Mouse (Mus musculus) embryonic facial prominence, embryonic 10.5 days (tissue): ENCODE data around the gene Sulf2. TPM values are rescaled to one million over a fixed set of nuclear protein-coding genes. Genes with fewer than 3 reads are reported as not detected.

ENCODE experiments used
- DNase-seq: peaks from one replicate; pipeline ENCODE4 v3.0.0-alpha.2; 2017; ENCODE audit warnings: low spot score
- H3K27ac ChIP-seq: fragments of 300-500 bp; sonication (generic); replicated peaks from 2 replicates; pipeline ENCODE4 v1.5.1; 2016; ENCODE audit warnings: mild to moderate bottlenecking
- H3K27me3 ChIP-seq: fragments of 300-500 bp; sonication (generic); replicated peaks from 2 replicates; pipeline ENCODE4 v1.6.1; 2016; ENCODE audit warnings: low read depth, mild to moderate bottlenecking; ENCODE audit not compliant: poor library complexity, severe bottlenecking
- H3K36me3 ChIP-seq: fragments of 300-500 bp; sonication (generic); replicated peaks from 2 replicates; pipeline ENCODE4 v1.6.1; 2016; ENCODE audit warnings: mild to moderate bottlenecking, moderate library complexity
- H3K4me1 ChIP-seq: fragments of 300-500 bp; sonication (generic); 2 replicates; pipeline ENCODE4 v1.6.1; 2016
- H3K4me3 ChIP-seq: fragments of 300-500 bp; sonication (generic); 2 replicates; pipeline ENCODE4 v1.5.1; 2016; ENCODE audit warnings: mild to moderate bottlenecking, moderate library complexity
- H3K9me3 ChIP-seq: fragments of 300-500 bp; sonication (generic); 2 replicates; pipeline ENCODE4 v1.6.1; 2016; ENCODE audit warnings: mild to moderate bottlenecking
- WGBS: fragments of 180-500 bp; shearing (Covaris S2); methylation state at CpG from one replicate; pipeline ENCODE4 v1.1.7; 2016; 5-methylcytosine and 5-hydroxymethylcytosine counted together
- polyA plus RNA-seq: library from polyadenylated mRNA; unstranded; fragments of >200 nt; fragmentation: Nextera tagmentation; extraction: Ambion mirVana; gene quantifications from 2 replicates; pipeline ENCODE4 v1.2.1, GENCODE M21; 2016

Gene Sulf2
- polyA plus RNA-seq, 1 experiment from 2014 or later: 131 TPM

- no peak overlapping the region; the same call in 1 of the 2 replicates for H3K27ac ChIP-seq
- no peaks in the 10 kb centered on the region for H3K27me3 ChIP-seq
- H3K4me1 ChIP-seq: peaks cover 30% of the 10 kb centered on the region
- 63% methylated on average over 13 of the region's 13 CpGs for WGBS
- no peaks in the 10 kb centered on the region for H3K9me3 ChIP-seq
- DNase-seq: no peak
- H3K4me3 ChIP-seq: no peak overlapping the region
- peaks cover 99% of the 10 kb centered on the region for H3K36me3 ChIP-seq
Measured at GRCm38 (mm10) chr2:166125492-166126252, 29.8 kb downstream of the Sulf2 start.

DNA sequence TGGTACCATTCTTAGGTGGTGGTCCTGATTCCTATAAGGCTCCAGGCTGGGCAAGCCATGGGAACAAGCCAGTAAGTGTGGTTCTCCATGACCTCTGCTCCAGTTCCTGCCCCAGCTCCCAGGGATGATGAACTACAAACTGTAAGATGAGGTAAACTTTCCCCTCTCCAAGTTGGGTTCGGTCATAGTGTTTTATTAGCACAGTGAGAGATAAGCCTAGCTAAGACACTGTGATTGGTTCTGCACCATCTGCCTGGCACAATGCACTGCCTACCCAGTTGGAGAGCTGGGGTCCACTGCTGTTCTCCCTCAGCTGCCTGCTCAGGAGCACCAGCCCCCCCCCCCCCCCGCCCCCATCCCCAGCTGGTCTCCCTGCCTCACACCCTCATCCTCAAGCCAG lies 30.4 kb downstream of the Sulf2 start:
- H3K27me3 ChIP-seq: no peaks in the 10 kb centered on the region
- no peak for DNase-seq
- H3K9me3 ChIP-seq: no peaks in the 10 kb centered on the region
- H3K4me1 ChIP-seq: peaks cover 30% of the 10 kb centered on the region
- WGBS: 87% methylated on average over 2 of the region's 2 CpGs
- peaks cover 99% of the 10 kb centered on the region for H3K36me3 ChIP-seq
- H3K27ac ChIP-seq: no peak overlapping the region
- no peak overlapping the region for H3K4me3 ChIP-seq

GRCm38 (mm10) chr2:166122781-166123180 lies 32.7 kb downstream of the Sulf2 start:
- Histone ChIP-seq H3K4me3 (no peak overlapping the region), H3K9me3 (no peaks in the 10 kb centered on the region), H3K36me3 (peaks cover 99% of the 10 kb centered on the region), H3K27me3 (no peaks in the 10 kb centered on the region), H3K27ac (no peak overlapping the region), H3K4me1 (peaks cover 32% of the 10 kb centered on the region)
- no peak for DNase-seq
- 88% methylated on average over 6 of the region's 6 CpGs for WGBS

GRCm38 (mm10) chr2:166121681-166122355 lies 33.6 kb downstream of the Sulf2 start:
- DNase-seq: no peak
- Histone ChIP-seq H3K27me3 (no peaks in the 10 kb centered on the region), H3K4me3 (no peak overlapping the region), H3K4me1 (peaks cover 22% of the 10 kb centered on the region), H3K27ac (no peak overlapping the region), H3K9me3 (no peaks in the 10 kb centered on the region), H3K36me3 (peaks cover 99% of the 10 kb centered on the region)
- 89% methylated on average over 14 of the region's 14 CpGs for WGBS

- H3K27me3 ChIP-seq: no peaks in the 10 kb centered on the region
- 0 out of 2 replicates have a peak, but pooled peaks cover 2% of the 10 kb centered on the region for H3K9me3 ChIP-seq
- H3K4me1 ChIP-seq: peaks cover 10% of the 10 kb centered on the region
- H3K27ac ChIP-seq: no peak overlapping the region
- WGBS: 88% methylated on average over 2 of the region's 2 CpGs
- H3K36me3 ChIP-seq: peaks cover 99% of the 10 kb centered on the region
- no peak for DNase-seq
- no peak overlapping the region for H3K4me3 ChIP-seq
Measured at GRCm38 (mm10) chr2:166119992-166120391, 35.5 kb downstream of the Sulf2 start.

GRCm38 (mm10) chr2:166116704-166117103 lies 38.8 kb downstream of the Sulf2 start:
- no peak overlapping the region for H3K4me3 ChIP-seq
- H3K4me1 ChIP-seq: peaks cover 23% of the 10 kb centered on the region
- no peak overlapping the region for H3K27ac ChIP-seq
- DNase-seq: no peak
- no peaks in the 10 kb centered on the region for H3K27me3 ChIP-seq
- peaks cover 99% of the 10 kb centered on the region for H3K36me3 ChIP-seq
- WGBS: 97% methylated on average over 16 of the region's 16 CpGs
- H3K9me3 ChIP-seq: 0 out of 2 replicates have a peak, but pooled peaks cover 2% of the 10 kb centered on the region

DNA sequence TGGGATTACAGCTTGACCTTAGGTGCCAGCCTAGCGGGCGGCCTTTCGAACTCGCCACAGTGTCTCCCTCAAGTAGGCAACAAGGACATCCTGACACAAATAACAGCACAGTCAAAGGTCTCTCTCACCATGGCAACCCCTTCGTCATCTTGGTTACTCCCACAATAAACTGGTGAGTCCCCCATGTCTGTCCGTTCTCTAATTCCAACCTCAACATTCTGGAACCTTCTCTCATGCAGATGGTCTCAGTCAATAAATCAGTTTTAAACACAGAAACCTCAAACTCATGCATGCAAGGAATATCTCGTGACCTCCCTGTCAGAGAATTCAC lies 39.2 kb downstream of the Sulf2 start:
- Histone ChIP-seq H3K36me3 (peaks cover 99% of the 10 kb centered on the region), H3K27me3 (no peaks in the 10 kb centered on the region), H3K4me1 (peaks cover 20% of the 10 kb centered on the region), H3K27ac (no peak overlapping the region), H3K9me3 (0 out of 2 replicates have a peak, but pooled peaks cover 2% of the 10 kb centered on the region), H3K4me3 (no peak overlapping the region)
- WGBS: 93% methylated on average over 7 of the region's 7 CpGs
- DNase-seq: no peak

GRCm38 (mm10) chr2:166115571-166116277 lies 39.7 kb downstream of the Sulf2 start:
- WGBS: 91% methylated on average over 15 of the region's 15 CpGs

GRCm38 (mm10) chr2:166112986-166113385 lies 42.5 kb downstream of the Sulf2 start:
- 91% methylated on average over 11 of the region's 11 CpGs for WGBS
- Histone ChIP-seq H3K27me3 (no peaks in the 10 kb centered on the region), H3K9me3 (0 out of 2 replicates have a peak, but pooled peaks cover 2% of the 10 kb centered on the region), H3K27ac (no peak overlapping the region), H3K4me1 (peaks cover 30% of the 10 kb centered on the region), H3K36me3 (peaks cover 97% of the 10 kb centered on the region), H3K4me3 (no peak overlapping the region)
- no peak for DNase-seq

More at GRCm38 (mm10) chr2:166115571-166116277, 39.7 kb downstream of the Sulf2 start:
- DNase-seq: no peak
- Histone ChIP-seq H3K9me3 (0 out of 2 replicates have a peak, but pooled peaks cover 2% of the 10 kb centered on the region), H3K27me3 (no peaks in the 10 kb centered on the region), H3K4me1 (peaks cover 20% of the 10 kb centered on the region), H3K4me3 (no peak overlapping the region), H3K36me3 (peaks cover 99% of the 10 kb centered on the region), H3K27ac (no peak overlapping the region)

DNA sequence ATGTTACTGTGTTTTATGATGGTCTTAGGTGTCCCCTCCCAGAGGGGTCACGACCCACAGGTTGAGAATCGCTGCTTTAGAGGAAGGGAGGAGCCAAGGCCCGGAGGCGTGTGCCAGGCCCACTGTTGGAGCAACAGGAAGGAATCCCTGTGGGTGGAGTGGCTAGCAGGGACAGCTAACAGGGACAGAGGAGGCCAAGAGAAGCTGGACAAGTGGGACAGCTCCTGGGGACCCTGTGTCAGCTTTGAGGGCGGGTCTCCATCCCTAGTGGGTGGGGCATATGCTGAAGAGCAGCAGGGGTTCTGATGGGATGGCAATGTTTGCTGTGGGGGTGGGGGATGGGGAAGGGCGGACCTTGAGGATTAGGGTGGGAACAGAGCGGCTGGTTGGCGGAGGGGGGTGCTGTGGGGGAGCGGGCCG lies 43.6 kb downstream of the Sulf2 start:
- no peak for DNase-seq
- H3K36me3 ChIP-seq: peaks cover 97% of the 10 kb centered on the region
- WGBS: 51% methylated on average over 10 of the region's 10 CpGs

GRCm38 (mm10) chr2:166111238-166111637 lies 44.2 kb downstream of the Sulf2 start:
- no peak overlapping the region for H3K27ac ChIP-seq
- no peak for DNase-seq
- H3K36me3 ChIP-seq: peaks cover 97% of the 10 kb centered on the region
- no peak overlapping the region for H3K4me3 ChIP-seq
- H3K27me3 ChIP-seq: no peaks in the 10 kb centered on the region
- 0 out of 2 replicates have a peak, but pooled peaks cover 2% of the 10 kb centered on the region for H3K9me3 ChIP-seq
- 85% methylated on average over 2 of the region's 2 CpGs for WGBS
- peaks cover 28% of the 10 kb centered on the region for H3K4me1 ChIP-seq

More for the DNA sequence above, 43.6 kb downstream of the Sulf2 start:
- H3K9me3 ChIP-seq: 0 out of 2 replicates have a peak, but pooled peaks cover 2% of the 10 kb centered on the region
- H3K4me3 ChIP-seq: no peak overlapping the region
- H3K4me1 ChIP-seq: peaks cover 28% of the 10 kb centered on the region
- H3K27ac ChIP-seq: peak overlapping the region; percentile 4; the same call in 1 of the 2 replicates
- H3K27me3 ChIP-seq: no peaks in the 10 kb centered on the region

DNA sequence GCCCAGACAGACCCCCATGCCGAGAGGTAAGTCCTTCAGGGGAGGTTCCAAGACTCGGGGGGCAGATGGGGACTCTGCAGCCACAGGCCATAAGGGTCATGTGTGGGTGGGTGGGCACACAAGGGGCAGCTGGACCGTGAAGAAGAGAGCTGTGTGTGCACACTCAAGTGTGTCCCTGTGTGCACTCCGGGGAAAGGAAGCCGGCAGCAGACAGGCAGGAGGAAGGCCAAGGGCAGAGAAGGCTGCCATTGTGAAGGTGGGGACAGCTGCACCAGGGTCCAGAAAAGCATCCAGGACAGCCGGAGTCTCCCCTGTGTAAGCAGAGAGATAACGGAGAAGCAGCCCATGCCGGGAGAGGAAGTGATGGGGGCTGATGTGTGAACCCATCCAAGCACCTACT lies 44.7 kb downstream of the Sulf2 start:
- Histone ChIP-seq H3K9me3 (0 out of 2 replicates have a peak, but pooled peaks cover 1% of the 10 kb centered on the region), H3K36me3 (peaks cover 97% of the 10 kb centered on the region), H3K27me3 (no peaks in the 10 kb centered on the region), H3K4me3 (no peak overlapping the region), H3K27ac (no peak overlapping the region), H3K4me1 (peaks cover 28% of the 10 kb centered on the region)
- no peak for DNase-seq
- 83% methylated on average over 8 of the region's 8 CpGs for WGBS
